8 mouse cellular contexts compared by ENCODE assay signal in the genomic region with DNA sequence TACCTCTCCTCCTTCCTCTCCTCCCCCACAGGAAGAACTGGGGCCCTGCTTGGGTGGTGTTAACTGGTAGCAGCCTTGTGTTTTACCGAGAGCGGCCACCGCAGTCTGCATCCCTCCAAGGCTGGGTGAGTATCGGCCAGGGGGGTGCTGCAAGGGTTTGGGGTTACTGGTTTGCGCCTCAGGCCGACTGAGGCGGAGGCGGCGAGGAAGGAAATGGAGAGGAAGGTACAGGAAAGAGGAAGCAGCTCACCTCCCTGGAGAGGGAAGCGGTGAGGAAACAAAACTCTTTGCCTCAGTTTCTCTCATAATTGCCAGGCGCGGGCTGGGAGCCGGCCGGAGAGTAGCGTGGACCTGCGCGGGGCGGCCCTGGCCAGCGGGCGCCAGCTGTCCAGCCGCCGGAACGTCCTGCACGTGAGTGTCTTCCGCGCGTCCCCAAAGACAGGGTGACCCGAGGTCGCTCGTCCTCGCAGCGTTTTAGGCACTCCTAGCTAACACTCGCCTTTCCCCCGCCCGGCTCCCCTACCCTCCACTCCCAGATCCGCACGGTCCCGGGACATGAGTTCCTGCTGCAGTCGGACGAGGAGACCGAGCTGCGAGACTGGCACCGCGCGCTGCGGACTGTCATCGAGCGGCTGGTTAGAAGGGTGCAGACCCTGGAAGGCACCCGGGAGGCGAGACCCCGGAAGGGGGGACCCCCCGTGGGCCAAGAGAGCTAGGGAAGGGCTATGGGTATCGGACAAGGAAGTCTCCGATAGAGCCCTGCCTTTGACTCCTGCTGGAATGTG. TPM values are rescaled to one million over a fixed set of nuclear protein-coding genes. Genes with fewer than 3 reads are reported as not detected.
DNase-seq lines count a peak whose midpoint lies in the region; ATAC-seq and TF ChIP-seq lines count a peak whose summit lies in the region.

No protein-coding gene starts in this region.

- TF ChIP-seq POLR2A in cerebellum, adult 2 months (IDR thresholded peaks at IDR 0.05; ENCODE audit: borderline replicate concordance, insufficient read depth, low read length) = no peak
- no peak for TF ChIP-seq POLR2A in bone marrow, adult 2 months (IDR thresholded peaks at IDR 0.05; ENCODE audit: borderline replicate concordance, control insufficient read depth, low read depth, low read length)

- no peaks in the 10 kb centered on the region for H3K36me3 ChIP-seq in heart, embryonic 11.5 days (ENCODE audit: control insufficient read depth, insufficient read depth, low read length)
- H3K36me3 ChIP-seq in kidney, embryonic 16.5 days (ENCODE audit: insufficient read depth, low read length) = peaks cover 11% of the 10 kb centered on the region; the same call in 1 of the 2 replicates
- peaks cover 14% of the 10 kb centered on the region for H3K36me3 ChIP-seq in midbrain, embryonic 10.5 days

- no peaks in the 10 kb centered on the region; the same call in 1 of the 2 replicates for H3K27me3 ChIP-seq in cerebellum, adult 2 months (ENCODE audit: control insufficient read depth, insufficient read depth, low read length)
- H3K27me3 ChIP-seq in heart, embryonic 11.5 days (ENCODE audit: control insufficient read depth, insufficient read depth, low read length) = peaks cover 83% of the 10 kb centered on the region
- H3K27me3 ChIP-seq in kidney, embryonic 16.5 days (ENCODE audit: insufficient read depth, low read length) = peaks cover 52% of the 10 kb centered on the region
- H3K27me3 ChIP-seq in midbrain, embryonic 10.5 days (ENCODE audit: low read depth, poor library complexity, severe bottlenecking) = peaks cover 95% of the 10 kb centered on the region

- H3K4me1 ChIP-seq in cerebellum, adult 2 months (ENCODE audit: control insufficient read depth, insufficient read depth, low read length) = no peaks in the 10 kb centered on the region
- H3K4me1 ChIP-seq in bone marrow, adult 2 months (ENCODE audit: control insufficient read depth, insufficient read depth, low read length) = peaks cover 4% of the 10 kb centered on the region; the same call in 1 of the 2 replicates
- peaks cover 11% of the 10 kb centered on the region for H3K4me1 ChIP-seq in heart, embryonic 11.5 days (ENCODE audit: control insufficient read depth, insufficient read depth, low read length)
- peaks cover 17% of the 10 kb centered on the region for H3K4me1 ChIP-seq in kidney, embryonic 16.5 days (ENCODE audit: insufficient read depth, low read length)
- peaks cover 15% of the 10 kb centered on the region for H3K4me1 ChIP-seq in midbrain, embryonic 10.5 days

- no peak for TF ChIP-seq CTCF in cerebellum, adult 2 months (IDR thresholded peaks at IDR 0.05; ENCODE audit: borderline replicate concordance, insufficient read depth, low read depth, low read length)
- no peak for TF ChIP-seq CTCF in bone marrow, adult 2 months (IDR thresholded peaks at IDR 0.05; ENCODE audit: control insufficient read depth, insufficient read depth, low read length)

- DNase-seq in cerebellum, adult 2 months = peak in 1 of 2 experiments; percentile 44
- peak; percentile 64 for DNase-seq in midbrain, embryonic 10.5 days (ENCODE audit: low spot score)
- DNase-seq in thymus, postnatal 14 days = peak; percentile 71
- no peak for DNase-seq in layer of hippocampus, adult 9-10 months (ENCODE audit: low spot score)

- peak overlapping the region; percentile 46 for H3K4me3 ChIP-seq in cerebellum, adult 2 months (replicated peaks; ENCODE audit: insufficient read depth, low read depth, low read length)
- peak overlapping the region; percentile 1 for H3K4me3 ChIP-seq in bone marrow, adult 2 months (replicated peaks; ENCODE audit: control insufficient read depth, low read depth, low read length)
- peak overlapping the region; percentile 52 for H3K4me3 ChIP-seq in heart, embryonic 11.5 days (ENCODE audit: low read depth, low read length)
- peak overlapping the region; percentile 56 for H3K4me3 ChIP-seq in kidney, embryonic 16.5 days (ENCODE audit: low read length)
- peak overlapping the region; percentile 56 for H3K4me3 ChIP-seq in midbrain, embryonic 10.5 days

- WGBS in cerebellum, adult 2 months = 5% methylated on average over 54 of the region's 54 CpGs
- WGBS in bone marrow, adult 2 months = 43% methylated on average over 54 of the region's 54 CpGs
- under 1% methylated on average over 54 of the region's 54 CpGs for WGBS in heart, embryonic 11.5 days (ENCODE audit: insufficient replicate concordance)
- 1% methylated on average over 53 of the region's 54 CpGs for WGBS in kidney, embryonic 16.5 days
- WGBS in midbrain, embryonic 10.5 days = under 1% methylated on average over 54 of the region's 54 CpGs

- H3K27ac ChIP-seq in cerebellum, adult 2 months (ENCODE audit: insufficient read depth, low read length) = no peak overlapping the region
- peak overlapping the region; percentile 7 for H3K27ac ChIP-seq in bone marrow, adult 2 months (ENCODE audit: control insufficient read depth, insufficient read depth, low read depth, low read length, poor library complexity)
- H3K27ac ChIP-seq in heart, embryonic 11.5 days (ENCODE audit: low read depth, low read length) = no peak overlapping the region
- H3K27ac ChIP-seq in kidney, embryonic 16.5 days (ENCODE audit: low read length) = no peak overlapping the region
- peak overlapping the region; percentile 19; the same call in 1 of the 2 replicates for H3K27ac ChIP-seq in midbrain, embryonic 10.5 days (replicated peaks)

- no peaks in the 10 kb centered on the region for H3K9me3 ChIP-seq in heart, embryonic 11.5 days (replicated peaks; ENCODE audit: control insufficient read depth, low read length)
- H3K9me3 ChIP-seq in kidney, embryonic 16.5 days (ENCODE audit: low read length) = 0 out of 2 replicates have a peak, but pooled peaks cover 4% of the 10 kb centered on the region
- no peaks in the 10 kb centered on the region for H3K9me3 ChIP-seq in midbrain, embryonic 10.5 days (replicated peaks)

- no peak for ATAC-seq in cerebellum, adult (ENCODE audit: insufficient number of reproducible peaks, low FRiP score, low TSS enrichment)
- no peak for ATAC-seq in heart, embryonic 11.5 days (replicated peaks; ENCODE audit: insufficient number of reproducible peaks, low FRiP score, low TSS enrichment)
- ATAC-seq in kidney, embryonic 16.5 days (ENCODE audit: low FRiP score, low TSS enrichment) = peak; percentile 43; the same call in 1 of the 2 replicates

- H3K4me2 ChIP-seq in heart, embryonic 11.5 days = peak overlapping the region; percentile 88
- peak overlapping the region; percentile 94 for H3K4me2 ChIP-seq in kidney, embryonic 16.5 days (replicated peaks; ENCODE audit: low read depth, low read length)

- H3K9ac ChIP-seq in heart, embryonic 11.5 days (ENCODE audit: low read depth, low read length) = peak overlapping the region; percentile 50; the same call in 1 of the 2 replicates
- peak overlapping the region; percentile 64 for H3K9ac ChIP-seq in kidney, embryonic 16.5 days (replicated peaks; ENCODE audit: low read length)

RNA-seq across cellular contexts. Expression of gene Arhgap9, which starts 4.4 kb away (rescaled TPM):
- 0.87 and 0.97 TPM in 2 replicates for polyA plus RNA-seq in cerebellum, adult 2 months (2012; rRNA removed)
- 30.1 and 77.2 TPM in 2 replicates for polyA plus RNA-seq in bone marrow, adult 2 months (2011; ENCODE audit: insufficient read depth, insufficient read length, low replicate concordance, missing spikeins)
- 1.7 TPM in 2 replicates for polyA plus RNA-seq in heart, embryonic 11.5 days (2014; fragmentation: Nextera tagmentation; extraction: Ambion mirVana)
- 2.5 and 2.6 TPM in 2 replicates for polyA plus RNA-seq in kidney, embryonic 16.5 days (2015; fragmentation: Nextera tagmentation; extraction: Ambion mirVana)
- polyA plus RNA-seq in midbrain, embryonic 10.5 days (2016; fragmentation: Nextera tagmentation; extraction: Ambion mirVana) = 1.1 and 1.3 TPM in 2 replicates

RNA-seq across cellular contexts. Expression of gene Mars, which starts 14.6 kb away (rescaled TPM):
- 81.6 and 87.4 TPM in 2 replicates for polyA plus RNA-seq in cerebellum, adult 2 months (2012; rRNA removed)
- 41.6 and 85.0 TPM in 2 replicates for polyA plus RNA-seq in bone marrow, adult 2 months (2011; ENCODE audit: insufficient read depth, insufficient read length, low replicate concordance, missing spikeins)
- 104 and 105 TPM in 2 replicates for polyA plus RNA-seq in heart, embryonic 11.5 days (2014; fragmentation: Nextera tagmentation; extraction: Ambion mirVana)
- polyA plus RNA-seq in kidney, embryonic 16.5 days (2015; fragmentation: Nextera tagmentation; extraction: Ambion mirVana) = 115 and 123 TPM in 2 replicates
- 180 and 187 TPM in 2 replicates for polyA plus RNA-seq in midbrain, embryonic 10.5 days (2016; fragmentation: Nextera tagmentation; extraction: Ambion mirVana)

RNA-seq across cellular contexts. Expression of gene Gli1, which starts 15.6 kb away (rescaled TPM):
- 10.6 and 12.5 TPM in 2 replicates for polyA plus RNA-seq in cerebellum, adult 2 months (2012; rRNA removed)
- 2.2 TPM in 1 of 2 replicates, not detected in the other for polyA plus RNA-seq in bone marrow, adult 2 months (2011; ENCODE audit: insufficient read depth, insufficient read length, low replicate concordance, missing spikeins)
- 0.65 and 1.2 TPM in 2 replicates for polyA plus RNA-seq in heart, embryonic 11.5 days (2014; fragmentation: Nextera tagmentation; extraction: Ambion mirVana)
- polyA plus RNA-seq in kidney, embryonic 16.5 days (2015; fragmentation: Nextera tagmentation; extraction: Ambion mirVana) = 7.5 and 9.5 TPM in 2 replicates
- 7.8 and 11.0 TPM in 2 replicates for polyA plus RNA-seq in midbrain, embryonic 10.5 days (2016; fragmentation: Nextera tagmentation; extraction: Ambion mirVana)

RNA-seq across cellular contexts. Expression of gene Inhbe, which starts 28.0 kb away (rescaled TPM):
- 0.03 TPM in 1 of 2 replicates, not detected in the other for polyA plus RNA-seq in cerebellum, adult 2 months (2012; rRNA removed)
- polyA plus RNA-seq in bone marrow, adult 2 months (2011; ENCODE audit: insufficient read depth, insufficient read length, low replicate concordance, missing spikeins) = 0.27 TPM in 1 of 2 replicates, not detected in the other
- 0.06 TPM in 1 of 2 replicates, not detected in the other for polyA plus RNA-seq in heart, embryonic 11.5 days (2014; fragmentation: Nextera tagmentation; extraction: Ambion mirVana)
- polyA plus RNA-seq in kidney, embryonic 16.5 days (2015; fragmentation: Nextera tagmentation; extraction: Ambion mirVana) = 0.08 TPM in 1 of 2 replicates, not detected in the other
- polyA plus RNA-seq in midbrain, embryonic 10.5 days (2016; fragmentation: Nextera tagmentation; extraction: Ambion mirVana) = 0.02 TPM in 1 of 2 replicates, not detected in the other

RNA-seq across cellular contexts. Expression of gene Mbd6, which starts 37.4 kb away (rescaled TPM):
- polyA plus RNA-seq in cerebellum, adult 2 months (2012; rRNA removed) = 47.8 and 51.8 TPM in 2 replicates
- 75.9 and 131 TPM in 2 replicates for polyA plus RNA-seq in bone marrow, adult 2 months (2011; ENCODE audit: insufficient read depth, insufficient read length, low replicate concordance, missing spikeins)
- 13.6 and 15.1 TPM in 2 replicates for polyA plus RNA-seq in heart, embryonic 11.5 days (2014; fragmentation: Nextera tagmentation; extraction: Ambion mirVana)
- 13.3 and 14.8 TPM in 2 replicates for polyA plus RNA-seq in kidney, embryonic 16.5 days (2015; fragmentation: Nextera tagmentation; extraction: Ambion mirVana)
- 11.9 and 13.0 TPM in 2 replicates for polyA plus RNA-seq in midbrain, embryonic 10.5 days (2016; fragmentation: Nextera tagmentation; extraction: Ambion mirVana)

Comparison
In these comparisons a context has a peak if more than half of its experiments do, and no peak if none do; other contexts are left out.
1. H3K27ac ChIP-seq: peak in bone marrow, adult 2 months (single experiment) and midbrain, embryonic 10.5 days (single experiment); none in cerebellum, adult 2 months (single experiment), heart, embryonic 11.5 days (single experiment) and kidney, embryonic 16.5 days (single experiment).
2. H3K4me3 ChIP-seq: peak in every context shown above with its lines; median percentile 56 in kidney, embryonic 16.5 days; 56 in midbrain, embryonic 10.5 days; 52 in heart, embryonic 11.5 days; 46 in cerebellum, adult 2 months; 1 in bone marrow, adult 2 months.